Mouse (Mus musculus): Measurements from ENCODE around the gene Kat2b.
A peak's percentile ranks its signal among the peaks of the same experiment; 100 is the strongest.
"Not testable (repeated sequence)": the region's sequence is repeated elsewhere in the genome, so short reads cannot be mapped to it uniquely, and the experiment has no call there.

Gene Kat2b

DNA sequence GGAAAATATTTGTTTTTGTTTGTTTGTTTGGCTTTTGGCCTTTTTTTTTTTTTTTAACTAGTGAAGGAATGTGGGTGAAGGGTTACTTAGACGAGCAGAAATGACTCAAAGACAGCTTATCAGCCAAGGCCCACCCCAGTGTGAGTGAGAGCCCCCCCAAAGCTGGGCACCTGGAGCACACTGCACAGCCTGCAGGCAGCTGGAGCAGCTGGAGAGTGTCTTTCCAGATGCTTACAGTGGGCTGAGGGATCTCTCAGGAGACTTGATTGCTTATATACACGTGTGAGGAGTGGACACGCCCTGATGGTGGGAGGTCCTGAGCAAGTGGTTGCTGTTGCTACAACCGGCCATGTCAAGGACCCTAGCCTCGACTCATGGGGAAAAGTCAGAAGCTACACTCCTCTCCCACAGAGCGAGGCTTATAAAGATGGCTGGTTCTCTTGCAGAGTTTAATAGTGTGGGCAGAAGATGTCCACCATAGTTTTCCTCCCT, 89.8 kb downstream of the Kat2b start:
- no peak for ATAC-seq (ENCODE audit: insufficient number of reproducible peaks, low FRiP score, low TSS enrichment)

DNA sequence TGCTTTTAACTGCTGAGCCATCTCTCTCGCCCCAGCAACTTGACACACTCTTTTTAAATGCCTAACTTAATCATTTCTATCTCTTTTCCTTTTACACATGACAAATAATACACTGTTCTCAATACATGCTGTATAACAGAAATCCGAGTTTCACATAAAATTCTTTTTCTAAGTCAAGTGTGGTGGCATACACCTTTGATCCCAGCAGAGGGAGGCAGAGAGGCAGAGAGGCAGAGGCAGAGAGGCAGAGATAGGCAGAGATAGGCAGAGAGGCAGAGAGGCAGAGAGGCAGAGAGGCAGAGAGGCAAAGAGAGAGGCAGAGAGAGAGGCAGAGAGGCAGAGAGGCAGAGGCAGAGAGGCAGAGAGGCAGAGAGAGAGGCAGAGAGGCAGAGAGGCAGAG, 90.7 kb downstream of the Kat2b start:
- ATAC-seq (ENCODE audit: insufficient number of reproducible peaks, low FRiP score, low TSS enrichment), result not testable (repeated sequence)

DNA sequence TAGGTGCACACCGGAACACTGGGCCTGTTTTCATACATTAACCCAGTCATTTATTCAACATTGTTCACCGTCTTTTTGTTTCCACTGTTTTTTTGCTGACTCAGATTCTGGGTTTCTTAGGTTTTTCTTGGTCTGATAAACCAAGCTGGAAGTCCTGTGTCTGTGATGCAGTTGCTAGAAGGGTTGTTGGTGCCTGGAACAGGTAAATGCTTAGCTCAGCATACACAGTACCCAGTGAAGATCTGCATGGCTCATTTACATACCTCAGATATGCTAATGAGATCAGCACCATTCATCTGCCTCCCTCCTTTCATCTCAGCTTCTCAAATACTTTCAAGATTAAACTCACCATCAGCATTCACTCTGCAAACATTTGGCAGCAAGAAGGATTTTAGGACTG, 92.0 kb downstream of the Kat2b start:
- no peak for ATAC-seq (ENCODE audit: insufficient number of reproducible peaks, low FRiP score, low TSS enrichment)

DNA sequence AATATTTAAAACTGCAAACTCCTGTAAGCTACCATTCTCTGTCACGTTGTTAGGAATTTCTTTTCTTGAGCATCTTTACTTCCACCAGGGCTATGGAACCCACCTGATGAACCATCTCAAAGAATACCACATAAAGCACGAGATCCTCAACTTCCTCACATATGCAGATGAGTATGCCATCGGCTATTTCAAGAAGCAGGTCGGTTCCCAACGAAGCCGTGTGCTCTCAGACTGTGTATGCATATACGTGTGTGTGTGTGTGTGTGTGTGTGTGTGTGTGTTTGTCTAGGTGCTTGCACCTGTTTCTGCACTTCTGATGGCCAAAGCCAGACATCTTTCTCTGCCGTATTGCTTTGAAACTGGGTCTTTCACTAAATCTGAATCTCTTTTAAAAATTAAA, 92.6 kb downstream of the Kat2b start:
- ATAC-seq (ENCODE audit: insufficient number of reproducible peaks, low FRiP score, low TSS enrichment), result no peak

GRCm38 (mm10) chr17:53659738-53660137, 93.1 kb downstream of the Kat2b start:
- ATAC-seq (ENCODE audit: insufficient number of reproducible peaks, low FRiP score, low TSS enrichment), result no peak

- ATAC-seq (ENCODE audit: insufficient number of reproducible peaks, low FRiP score, low TSS enrichment), result peak; percentile 59; the same call in 1 of the 2 replicates
Measured at GRCm38 (mm10) chr17:53661056-53661840, 94.6 kb downstream of the Kat2b start.

DNA sequence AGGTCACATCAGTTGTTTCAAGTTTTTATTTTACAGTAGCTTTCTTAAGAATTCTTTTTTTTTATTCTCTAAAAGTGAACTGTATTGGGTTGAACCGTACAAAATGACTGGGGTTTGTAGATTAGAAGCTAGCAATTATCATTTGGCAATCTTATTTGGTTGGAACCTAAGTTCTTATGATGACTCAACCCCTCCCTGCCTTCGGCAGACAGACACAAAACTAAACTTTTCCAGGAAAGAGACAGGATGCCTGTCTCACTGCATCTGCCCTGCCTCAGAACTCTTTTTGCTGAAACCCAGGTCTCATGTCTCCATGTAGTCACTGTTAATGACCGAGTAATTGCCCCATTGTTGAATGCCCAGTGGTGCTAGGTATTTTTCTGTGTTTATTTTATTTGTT, 97.6 kb downstream of the Kat2b start:
- ATAC-seq (ENCODE audit: insufficient number of reproducible peaks, low FRiP score, low TSS enrichment), result no peak

DNA sequence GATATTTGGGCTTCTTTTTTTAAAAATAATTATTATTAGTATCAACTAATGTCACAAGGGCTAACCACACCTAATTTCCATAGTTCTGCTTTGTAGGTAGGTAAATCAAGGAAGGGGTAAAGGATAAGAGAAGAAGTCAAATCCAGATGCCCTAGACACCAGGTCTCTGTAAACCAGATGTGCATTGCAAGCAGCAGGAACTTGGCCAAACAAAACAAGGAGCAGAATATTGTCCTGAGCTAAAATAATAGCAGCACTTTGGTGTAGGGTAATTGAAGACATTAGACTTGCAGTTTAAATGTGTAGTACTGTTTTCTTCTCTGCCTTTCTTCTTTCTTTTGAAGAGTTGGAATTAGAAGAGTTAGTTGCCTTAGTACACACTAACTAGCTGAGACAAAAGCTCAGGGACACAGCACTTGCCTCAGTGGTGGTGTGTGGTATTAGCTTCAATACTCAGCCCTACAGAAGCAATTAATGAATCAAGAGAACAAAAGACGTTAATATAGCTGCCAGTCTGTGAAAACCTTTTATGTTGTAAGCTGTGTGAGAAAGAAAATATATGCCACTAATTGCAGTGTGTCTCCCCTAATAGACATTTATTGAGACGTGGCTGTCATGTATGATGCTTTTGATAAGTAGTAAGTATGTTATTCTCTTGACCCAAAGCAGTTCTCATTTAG, 98.2 kb downstream of the Kat2b start:
- ATAC-seq (ENCODE audit: insufficient number of reproducible peaks, low FRiP score, low TSS enrichment), result no peak

DNA sequence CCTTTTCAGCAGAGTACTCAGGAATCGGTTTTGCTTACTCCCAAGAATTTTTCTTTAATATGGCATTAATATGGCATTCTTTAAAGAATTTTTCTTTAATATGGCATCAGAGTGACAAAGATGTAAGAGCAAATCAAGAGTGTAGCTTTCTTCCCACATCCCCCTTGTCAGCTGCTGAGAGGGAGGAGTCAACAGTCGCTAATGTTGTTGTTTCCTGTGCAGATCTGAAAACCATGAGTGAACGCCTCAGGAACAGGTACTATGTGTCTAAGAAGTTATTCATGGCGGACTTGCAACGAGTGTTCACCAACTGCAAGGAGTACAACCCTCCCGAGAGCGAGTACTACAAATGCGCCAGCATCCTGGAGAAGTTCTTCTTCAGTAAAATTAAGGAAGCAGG, 103.8 kb downstream of the Kat2b start:
- no peak for ATAC-seq (ENCODE audit: insufficient number of reproducible peaks, low FRiP score, low TSS enrichment)

DNA sequence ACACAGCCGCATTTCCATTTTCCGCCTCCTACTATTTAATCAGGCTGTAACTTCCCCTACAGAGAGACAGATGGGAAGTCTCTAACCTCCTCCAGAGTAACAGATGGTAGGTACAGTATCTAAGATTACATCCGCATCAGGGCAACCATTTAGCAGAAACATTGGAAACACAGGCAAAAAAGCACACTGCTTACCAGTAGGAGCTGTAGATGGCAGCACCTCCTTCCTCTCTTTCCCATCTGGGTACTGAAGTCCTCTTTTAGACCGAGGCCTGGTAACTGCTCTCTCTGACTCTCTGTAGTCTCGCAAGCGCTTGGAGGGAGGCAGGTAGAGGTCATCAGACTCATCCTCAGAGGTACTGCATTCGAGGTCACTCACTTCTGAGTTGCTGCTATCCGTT, 112.1 kb downstream of the Kat2b start:
- ATAC-seq (ENCODE audit: insufficient number of reproducible peaks, low FRiP score, low TSS enrichment), result peak; percentile 99

GRCm38 (mm10) chr17:53688321-53688720, 121.7 kb downstream of the Kat2b start:
- ATAC-seq (ENCODE audit: insufficient number of reproducible peaks, low FRiP score, low TSS enrichment), result no peak

DNA sequence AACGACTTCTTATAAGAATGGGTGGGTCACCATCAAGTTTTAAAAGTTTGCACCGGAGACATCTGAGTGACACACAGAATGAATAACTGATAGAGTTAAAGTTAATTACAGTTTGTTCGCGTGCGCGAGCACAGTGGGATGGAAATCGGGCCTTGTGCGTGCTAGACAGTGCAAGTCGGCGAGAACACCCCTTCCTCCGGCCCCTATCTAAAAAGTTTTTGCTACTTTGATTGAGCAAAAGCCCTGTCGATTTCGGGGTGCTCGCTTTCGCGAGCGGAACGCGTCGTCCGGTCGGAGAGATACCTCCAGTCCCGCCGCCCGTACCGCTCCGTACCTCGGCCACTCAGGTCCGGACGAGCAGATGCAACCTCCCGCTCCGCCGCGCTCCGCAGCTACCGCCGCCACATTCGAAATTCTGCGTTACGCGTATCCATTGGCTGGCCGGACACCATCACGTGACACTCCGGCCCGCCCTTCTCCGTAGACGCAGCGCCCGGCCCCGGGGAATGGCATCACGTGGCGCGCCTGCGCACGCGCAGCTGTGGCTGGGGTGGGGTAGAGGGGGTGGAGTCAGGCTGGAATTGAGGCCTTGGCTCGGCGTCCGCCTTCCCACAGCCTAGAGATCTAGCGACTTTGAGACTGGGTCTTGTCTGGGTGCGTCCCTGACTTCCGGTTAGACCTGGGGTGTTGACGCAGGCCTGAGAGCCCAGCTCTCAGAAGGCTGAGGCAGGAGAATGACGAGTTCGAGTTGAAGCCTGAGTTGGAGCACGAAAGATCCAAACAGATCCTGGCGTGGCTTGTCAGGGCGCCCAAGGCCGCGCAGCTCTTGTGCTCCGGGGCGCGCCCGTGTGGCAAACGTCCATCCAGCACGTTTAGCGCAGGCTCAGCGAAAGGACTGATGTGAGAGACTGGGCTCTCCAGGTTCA, 122.5 kb downstream of the Kat2b start, which contains the start of gene Sgo1:
TSS of gene Sgo1 (minus strand) at position 457 of the 926 bp plus-strand sequence.
- ATAC-seq (ENCODE audit: insufficient number of reproducible peaks, low FRiP score, low TSS enrichment), result peak; percentile 96

- no peak for ATAC-seq (ENCODE audit: insufficient number of reproducible peaks, low FRiP score, low TSS enrichment)
Measured at GRCm38 (mm10) chr17:53689946-53690345, 123.3 kb downstream of the Kat2b start.

- ATAC-seq (ENCODE audit: insufficient number of reproducible peaks, low FRiP score, low TSS enrichment), result no peak
Measured at GRCm38 (mm10) chr17:53694039-53694438, 127.4 kb downstream of the Kat2b start.

DNA sequence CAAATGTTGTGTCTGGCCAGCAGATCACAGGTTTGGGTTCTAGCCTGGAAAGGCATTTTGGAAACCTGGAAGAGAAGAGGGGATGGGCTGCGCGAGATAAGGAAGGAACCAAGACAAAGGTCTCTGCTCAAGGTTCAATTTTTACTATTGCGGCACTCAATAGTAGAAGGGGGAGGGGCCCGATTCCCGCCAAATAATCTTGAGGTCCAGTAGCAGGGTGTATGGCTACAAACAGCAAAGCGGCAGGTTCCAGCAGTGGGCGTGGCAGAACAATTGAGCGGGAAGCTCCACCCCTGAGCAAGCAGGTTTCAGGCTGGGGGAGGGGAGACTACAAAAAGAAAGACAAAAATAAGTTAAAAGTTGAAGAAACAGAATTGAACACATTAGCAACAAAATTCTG, 130.9 kb downstream of the Kat2b start:
- not testable (repeated sequence) for ATAC-seq (ENCODE audit: insufficient number of reproducible peaks, low FRiP score, low TSS enrichment)

GRCm38 (mm10) chr17:53714453-53714852, 147.8 kb downstream of the Kat2b start:
- no peak for ATAC-seq (ENCODE audit: insufficient number of reproducible peaks, low FRiP score, low TSS enrichment)

- peak; percentile 67 for ATAC-seq (ENCODE audit: insufficient number of reproducible peaks, low FRiP score, low TSS enrichment)
Measured at GRCm38 (mm10) chr17:53715161-53715560, 148.5 kb downstream of the Kat2b start.

DNA sequence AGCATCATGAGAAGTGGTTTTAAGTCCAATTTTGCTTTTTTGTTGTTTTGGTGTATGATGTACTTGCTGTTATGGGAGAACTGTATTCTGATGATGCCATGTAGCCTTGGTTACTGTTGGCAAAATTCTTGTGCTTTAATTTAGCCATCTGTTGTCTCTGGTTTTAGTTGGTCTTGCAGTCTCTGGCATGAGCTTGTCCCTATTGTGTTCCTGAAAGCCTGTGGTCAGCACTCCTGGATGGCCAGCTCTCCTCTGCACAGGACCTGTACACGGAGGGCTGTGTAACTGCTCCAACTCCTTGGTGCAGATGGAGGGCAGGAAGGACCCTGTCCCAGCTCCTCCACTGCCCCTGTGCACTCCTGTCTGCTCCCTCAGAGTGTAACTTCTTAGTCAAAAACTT, 151.8 kb downstream of the Kat2b start:
- ATAC-seq (ENCODE audit: insufficient number of reproducible peaks, low FRiP score, low TSS enrichment), result peak; percentile 85

- peak; percentile 66 for ATAC-seq (ENCODE audit: insufficient number of reproducible peaks, low FRiP score, low TSS enrichment)
Measured at GRCm38 (mm10) chr17:53718916-53719315, 152.3 kb downstream of the Kat2b start.

Data from cerebellum, adult (tissue).